Mouse (Mus musculus) CH12F3 (cell line): ENCODE results near the gene Afp.

Source experiments
- in situ Hi-C: fragments of 300-500 bp; cut with MboI; formaldehyde crosslinking; loops from 2 replicates; pipeline ENCODE4 v1.14.3; 2020; ENCODE audit warnings: low sequenced_read_pairs

Afp gene

GRCm38 (mm10) chr5:90490518-90490917 is at the start of gene Afp:
TSS of gene Afp (plus strand) at chr5:90490737.
- in situ Hi-C loops, result loop anchor here (25.0 kb wide), 1 partner anchor 278 kb away; the partner anchor contains the start of gene Cox18

- in situ Hi-C loops, result no loop called here
These were observed 43.0 kb upstream of the Afp start for GRCm38 (mm10) chr5:90447577-90447976.

- in situ Hi-C loops, result no loop called here
These were observed 40.6 kb upstream of the Afp start for GRCm38 (mm10) chr5:90449961-90450360.

GRCm38 (mm10) chr5:90452711-90453110 is 37.8 kb upstream of the Afp start:
- in situ Hi-C loops, result no loop called here

- in situ Hi-C loops, result no loop called here
These were observed 33.3 kb upstream of the Afp start for GRCm38 (mm10) chr5:90457241-90457640.

GRCm38 (mm10) chr5:90458727-90459126 is 31.8 kb upstream of the Afp start:
- in situ Hi-C loops, result no loop called here

GRCm38 (mm10) chr5:90460619-90461018 is 29.9 kb upstream of the Afp start, which contains the start of gene Alb:
TSS of gene Alb (plus strand) at chr5:90460897.
- in situ Hi-C loops, result no loop called here

GRCm38 (mm10) chr5:90466806-90467205 is 23.7 kb upstream of the Afp start:
- in situ Hi-C loops, result no loop called here

GRCm38 (mm10) chr5:90467245-90467644 is 23.3 kb upstream of the Afp start:
- in situ Hi-C loops, result no loop called here

GRCm38 (mm10) chr5:90470836-90471235 is 19.7 kb upstream of the Afp start:
- in situ Hi-C loops, result no loop called here

- in situ Hi-C loops, result no loop called here
These were observed 16.6 kb upstream of the Afp start for GRCm38 (mm10) chr5:90473902-90474301.

GRCm38 (mm10) chr5:90474369-90474768 is 16.2 kb upstream of the Afp start:
- in situ Hi-C loops, result no loop called here

GRCm38 (mm10) chr5:90476741-90477140 is 13.8 kb upstream of the Afp start:
- in situ Hi-C loops, result loop anchor here (25.0 kb wide), 1 partner anchor 264 kb away; the partner anchor contains the start of gene Cox18

- in situ Hi-C loops, result loop anchor here (25.0 kb wide), 1 partner anchor 265 kb away; the partner anchor contains the start of gene Cox18
These were observed 13.0 kb upstream of the Afp start for GRCm38 (mm10) chr5:90477308-90478140.

GRCm38 (mm10) chr5:90478886-90479285 is 11.7 kb upstream of the Afp start:
- in situ Hi-C loops, result loop anchor here (25.0 kb wide), 1 partner anchor 267 kb away; the partner anchor contains the start of gene Cox18

GRCm38 (mm10) chr5:90485597-90485996 is 4.9 kb upstream of the Afp start:
- in situ Hi-C loops, result loop anchor here (25.0 kb wide), 1 partner anchor 273 kb away; the partner anchor contains the start of gene Cox18

- in situ Hi-C loops, result loop anchor here (25.0 kb wide), 1 partner anchor 276 kb away; the partner anchor contains the start of gene Cox18
These were observed 2.2 kb upstream of the Afp start for GRCm38 (mm10) chr5:90488323-90488722.

- in situ Hi-C loops, result loop anchor here (25.0 kb wide), 1 partner anchor 280 kb away; the partner anchor contains the start of gene Cox18
These were observed 1.9 kb downstream of the Afp start for GRCm38 (mm10) chr5:90492440-90492839.

GRCm38 (mm10) chr5:90494308-90494707 is 3.8 kb downstream of the Afp start:
- in situ Hi-C loops, result loop anchor here (25.0 kb wide), 1 partner anchor 282 kb away; the partner anchor contains the start of gene Cox18

- in situ Hi-C loops, result loop anchor here (25.0 kb wide), 1 partner anchor 287 kb away; the partner anchor contains the start of gene Cox18
These were observed 9.0 kb downstream of the Afp start for GRCm38 (mm10) chr5:90499509-90499908.

GRCm38 (mm10) chr5:90500714-90501113 is 10.2 kb downstream of the Afp start:
- in situ Hi-C loops, result no loop called here

- in situ Hi-C loops, result no loop called here
These were observed 11.2 kb downstream of the Afp start for GRCm38 (mm10) chr5:90501752-90502151.
